Mouse (Mus musculus): Measurements from ENCODE around the gene Rasgef1b.

GRCm38 (mm10) chr5:99753368-99753767, 24.5 kb upstream of the Rasgef1b start:
- no peak for TF ChIP-seq CTCF (IDR thresholded peaks at IDR 0.05; ENCODE audit: control insufficient read depth, insufficient read depth, low read length)
- no peak for TF ChIP-seq POLR2A (IDR thresholded peaks at IDR 0.05; ENCODE audit: borderline replicate concordance, control insufficient read depth, low read depth, low read length)
